Mouse (Mus musculus) kidney, postnatal 25 days (tissue): ENCODE measurements around the gene Syt2.

ENCODE experiments used
- DNase-seq, 2 experiments: peaks; one replicate each; pipeline ENCODE4 v3.0.0; 2021; ENCODE audit warnings: mixed read lengths in 2 of 2

Syt2 gene

GRCm38 (mm10) chr1:134646261-134646962 lies at the start of gene Syt2:
Gene Syt2, plus strand, starts transcription at chr1:134646677.
- peak; percentile 49 to 65 for DNase-seq

GRCm38 (mm10) chr1:134597339-134598054 lies 49.0 kb upstream of the Syt2 start:
- DNase-seq = no peak

GRCm38 (mm10) chr1:134604086-134604485 lies 42.4 kb upstream of the Syt2 start:
- DNase-seq = no peak

GRCm38 (mm10) chr1:134605670-134606069 lies 40.8 kb upstream of the Syt2 start:
- DNase-seq = no peak

GRCm38 (mm10) chr1:134606381-134606780 lies 40.1 kb upstream of the Syt2 start:
- no peak for DNase-seq

GRCm38 (mm10) chr1:134607279-134607678 lies 39.2 kb upstream of the Syt2 start:
- no peak for DNase-seq

GRCm38 (mm10) chr1:134609172-134609571 lies 37.3 kb upstream of the Syt2 start:
- no peak for DNase-seq

GRCm38 (mm10) chr1:134614554-134614953 lies 31.9 kb upstream of the Syt2 start:
- no peak for DNase-seq

GRCm38 (mm10) chr1:134614988-134615387 lies 31.5 kb upstream of the Syt2 start:
- no peak for DNase-seq

- DNase-seq = no peak
Measured at GRCm38 (mm10) chr1:134617656-134618055, 28.8 kb upstream of the Syt2 start.

GRCm38 (mm10) chr1:134625325-134625724 lies 21.2 kb upstream of the Syt2 start:
- DNase-seq = no peak

GRCm38 (mm10) chr1:134629455-134629854 lies 17.0 kb upstream of the Syt2 start:
- no peak for DNase-seq

- peak in 1 of 2 experiments; percentile 37 for DNase-seq
Measured at GRCm38 (mm10) chr1:134634296-134634695, 12.2 kb upstream of the Syt2 start.

- DNase-seq = peak in 1 of 2 experiments; percentile 21
Measured at GRCm38 (mm10) chr1:134636245-134636644, 10.2 kb upstream of the Syt2 start.

GRCm38 (mm10) chr1:134636684-134637083 lies 9.8 kb upstream of the Syt2 start:
- DNase-seq = peak in 1 of 2 experiments; percentile 61

- no peak for DNase-seq
Measured at GRCm38 (mm10) chr1:134638041-134638440, 8.4 kb upstream of the Syt2 start.

- DNase-seq = peak; percentile 39 to 62
Measured at GRCm38 (mm10) chr1:134638522-134638921, 8.0 kb upstream of the Syt2 start.

- no peak for DNase-seq
Measured at GRCm38 (mm10) chr1:134639460-134639859, 7.0 kb upstream of the Syt2 start.

- peak in 1 of 2 experiments; percentile 41 for DNase-seq
Measured at GRCm38 (mm10) chr1:134641507-134641906, 5.0 kb upstream of the Syt2 start.

- no peak for DNase-seq
Measured at GRCm38 (mm10) chr1:134643702-134644101, 2.8 kb upstream of the Syt2 start.

GRCm38 (mm10) chr1:134645408-134646200 lies 873 bp upstream of the Syt2 start:
- no peak for DNase-seq

GRCm38 (mm10) chr1:134646963-134647282 lies 446 bp downstream of the Syt2 start:
- no peak for DNase-seq

GRCm38 (mm10) chr1:134647591-134647990 lies 1.1 kb downstream of the Syt2 start:
- DNase-seq = no peak

- DNase-seq = no peak
Measured at GRCm38 (mm10) chr1:134650816-134651215, 4.3 kb downstream of the Syt2 start.
